Mouse (Mus musculus) left cerebral cortex, adult 8-10 months (tissue): ENCODE data around the gene Fam19a3. TPM values are rescaled to one million over a fixed set of nuclear protein-coding genes. Genes with fewer than 3 reads are reported as not detected.
A peak's percentile ranks its signal among the peaks of the same experiment; 100 is the strongest.
"Not testable (repeated sequence)": the region's sequence is repeated elsewhere in the genome, so short reads cannot be mapped to it uniquely, and the experiment has no call there.

Experiments
- DNase-seq, 2 experiments: peaks; one replicate each; pipeline ENCODE4 v3.0.0; 2022; ENCODE audit warnings: low spot score in 2 of 2
- total RNA-seq, 4 experiments: library from RNA; stranded (reverse); gene quantifications; 2 replicates each; pipeline ENCODE4 v1.2.4; 2022

Fam19a3 gene
- total RNA-seq, 4 experiments from 2014 or later = 0.08 to 0.49 (median 0.23) TPM

DNA sequence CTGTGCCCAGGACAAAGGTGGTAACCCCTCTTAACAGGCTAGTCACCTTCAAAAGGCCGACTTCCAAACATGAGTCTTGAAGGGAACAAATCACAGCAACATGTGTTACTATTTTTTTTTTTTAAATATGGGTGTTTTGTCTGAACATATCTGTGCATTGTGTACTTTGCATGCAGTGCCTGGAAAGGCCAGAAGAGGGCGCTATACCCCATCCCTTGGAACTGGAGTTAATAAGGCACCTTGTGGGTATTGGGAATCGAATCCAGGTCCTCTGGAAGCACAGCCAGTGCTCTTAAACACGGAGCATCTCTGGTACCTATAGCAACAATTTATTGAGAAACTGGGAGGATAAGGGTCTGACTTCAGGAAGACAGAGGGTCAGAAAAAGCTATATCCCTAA lies 16.6 kb downstream of the Fam19a3 start:
- DNase-seq = no peak

DNA sequence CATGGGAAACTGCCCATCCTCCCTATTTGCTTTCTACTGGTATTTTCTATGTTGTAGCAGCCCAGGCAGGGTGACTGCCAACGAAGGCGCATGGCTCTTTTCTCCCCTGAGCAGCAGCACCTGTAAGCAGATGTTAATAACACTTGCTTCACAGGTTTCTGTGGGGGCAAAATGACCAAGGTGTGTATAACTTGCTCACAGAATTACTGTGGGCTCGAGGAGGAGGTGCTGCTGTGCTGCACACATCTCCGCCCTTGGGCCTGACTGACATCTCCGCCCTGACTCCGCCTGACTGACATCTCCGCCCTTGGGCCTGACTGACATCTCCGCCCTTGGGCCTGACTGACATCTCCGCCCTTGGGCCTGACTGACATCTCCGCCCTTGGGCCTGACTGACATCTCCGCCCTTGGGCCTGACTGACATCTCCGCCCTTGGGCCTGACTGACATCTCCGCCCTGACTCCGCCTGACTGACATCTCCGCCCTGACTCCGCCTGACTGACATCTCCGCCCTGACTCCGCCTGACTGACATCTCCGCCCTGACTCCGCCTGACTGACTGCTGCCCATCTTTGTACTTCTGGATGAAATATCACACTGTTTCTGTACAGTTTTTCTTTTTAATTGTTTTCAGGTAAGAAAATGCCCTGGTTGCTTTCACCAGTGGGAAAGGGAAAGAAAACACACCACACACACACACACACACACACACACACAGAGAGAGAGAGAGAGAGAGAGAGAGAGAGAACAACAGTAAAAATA lies 19.4 kb downstream of the Fam19a3 start:
- DNase-seq = not testable (repeated sequence)

DNA sequence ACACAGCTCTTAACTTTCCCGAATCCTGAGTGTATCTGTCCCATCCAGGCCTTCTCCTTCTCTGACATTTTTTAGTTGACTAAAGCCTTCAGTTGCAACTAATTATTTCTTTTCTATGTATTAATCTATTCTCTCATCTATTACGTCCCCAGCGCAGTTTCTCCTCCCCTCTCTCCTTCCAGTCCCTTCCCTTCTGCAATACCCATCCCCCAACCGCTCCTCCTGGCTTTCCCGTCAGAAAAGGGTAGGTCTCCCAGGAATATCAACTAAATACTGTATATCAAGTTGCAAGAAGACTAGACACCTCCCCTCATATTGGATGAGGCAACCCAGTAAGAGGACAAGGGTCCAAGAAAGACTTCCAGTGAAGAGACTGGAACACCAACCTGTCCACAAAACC lies 22.8 kb downstream of the Fam19a3 start:
- DNase-seq = no peak

DNA sequence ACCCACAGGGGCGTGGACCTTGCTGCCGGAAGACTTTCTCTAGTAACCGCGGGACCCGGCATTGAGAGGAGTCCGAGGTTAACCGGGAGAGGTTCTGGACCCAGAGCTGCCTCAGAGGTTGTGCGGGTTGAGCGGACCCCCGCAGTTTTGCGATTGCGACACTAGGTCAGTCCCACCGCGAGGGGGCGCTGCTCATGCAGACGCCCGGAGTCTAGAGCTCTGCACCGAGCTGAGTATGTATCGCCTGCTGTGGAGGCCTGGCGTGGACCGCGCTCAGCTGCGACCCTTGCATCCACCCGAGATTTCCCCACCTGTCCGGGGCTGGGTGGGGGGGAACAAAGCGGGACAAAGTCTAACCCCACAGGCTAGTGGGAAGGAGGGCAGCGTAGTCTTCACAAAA lies 23.2 kb downstream of the Fam19a3 start:
- peak in 1 of 2 experiments; percentile 18 for DNase-seq

DNA sequence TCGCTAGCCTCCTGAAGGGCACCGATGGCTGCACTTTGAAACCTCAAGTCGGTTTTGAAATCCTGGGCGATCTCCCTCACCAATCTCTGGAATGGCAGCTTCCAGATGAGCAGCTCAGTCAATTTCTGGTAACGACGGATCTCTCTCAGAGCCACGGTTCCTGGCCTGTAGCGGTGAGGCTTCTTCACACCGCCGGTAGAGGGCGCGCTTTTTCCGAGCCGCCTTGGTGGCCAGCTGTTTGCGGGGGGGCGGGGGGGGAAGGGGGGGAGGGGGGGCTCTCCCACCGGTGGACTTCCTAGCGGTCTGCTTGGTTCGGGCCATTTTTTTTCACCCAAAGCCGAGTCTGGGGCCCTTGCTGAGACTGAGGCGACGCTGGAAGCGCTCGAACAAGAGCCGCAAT lies 28.8 kb downstream of the Fam19a3 start:
- not testable (repeated sequence) for DNase-seq

DNA sequence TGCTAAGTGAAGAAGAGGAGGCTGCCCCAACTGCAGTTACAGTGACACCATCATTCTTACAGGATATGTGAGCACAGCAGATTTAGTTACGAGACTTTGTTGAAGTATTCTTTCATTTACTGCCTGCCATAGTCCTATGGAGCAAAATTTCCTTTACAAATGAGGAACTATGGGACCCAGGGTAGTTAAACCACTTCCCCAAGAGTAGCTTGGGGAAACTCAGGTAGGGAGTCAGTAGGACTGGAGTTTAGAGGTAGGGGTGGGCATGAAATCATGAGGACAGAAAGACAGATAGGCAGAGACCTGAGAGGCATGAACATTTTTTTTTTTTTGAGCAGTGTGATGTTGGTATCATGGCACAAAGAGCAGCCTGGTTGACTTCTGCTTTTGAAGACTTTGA lies 37.8 kb downstream of the Fam19a3 start:
- DNase-seq = no peak

DNA sequence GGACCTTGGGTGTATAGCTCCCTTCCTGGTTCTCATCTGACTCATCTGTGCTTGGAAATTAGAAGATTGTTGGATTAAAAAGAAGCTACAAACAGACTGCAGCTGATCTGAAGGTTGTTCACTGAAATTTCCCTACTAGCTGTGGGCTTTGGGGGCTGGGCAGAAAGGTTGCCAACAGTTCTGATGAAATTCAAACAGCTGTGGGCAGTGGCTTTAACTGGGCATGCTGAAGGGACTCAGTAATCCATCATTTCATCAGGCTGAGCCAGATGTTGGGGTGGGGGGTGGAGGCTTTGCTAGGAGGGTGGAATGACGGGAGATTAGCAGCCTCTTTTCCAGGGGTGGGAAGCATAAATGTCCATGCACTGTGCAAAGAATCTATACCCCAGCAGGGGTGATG lies 38.5 kb downstream of the Fam19a3 start:
- no peak for DNase-seq

DNA sequence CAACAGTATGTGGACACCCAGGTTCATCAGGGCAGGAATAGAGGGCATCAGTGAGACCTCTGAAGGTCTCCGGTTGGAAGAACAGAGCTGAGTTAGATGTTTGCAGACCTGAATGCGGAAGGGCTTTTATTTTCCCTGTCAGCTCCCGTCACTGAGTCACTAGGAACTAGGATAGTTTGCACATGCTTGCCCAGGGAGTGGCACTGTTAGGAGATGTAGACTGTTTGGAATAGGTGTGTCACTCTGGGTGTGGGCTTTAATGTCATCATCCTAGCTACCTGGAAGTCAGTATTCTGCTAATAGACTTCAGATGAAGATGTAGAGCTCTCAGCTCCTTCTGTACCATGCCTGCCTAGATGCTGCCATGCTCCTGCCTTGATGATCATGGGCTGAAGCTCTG lies 39.7 kb downstream of the Fam19a3 start:
- DNase-seq = no peak

DNA sequence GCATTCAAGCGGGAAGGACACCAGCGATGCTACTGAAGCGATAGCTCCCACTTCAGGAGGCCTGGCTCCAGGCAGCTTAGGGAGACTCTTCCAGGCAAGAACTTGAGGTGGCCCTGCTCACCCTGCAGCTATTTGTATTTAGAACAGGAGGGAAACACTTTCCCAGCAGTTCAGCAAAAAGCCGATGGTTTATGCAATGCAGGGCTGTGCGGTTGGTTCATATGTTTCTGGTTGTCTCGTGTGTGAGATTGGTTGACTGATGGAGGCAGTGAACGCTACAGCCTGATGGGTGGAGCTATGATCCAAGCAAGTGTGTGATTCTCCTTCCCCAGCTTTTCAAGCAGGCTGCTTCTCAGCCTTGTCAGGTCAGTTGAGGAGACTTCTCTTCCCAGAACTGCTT lies 47.0 kb downstream of the Fam19a3 start:
- no peak for DNase-seq

DNA sequence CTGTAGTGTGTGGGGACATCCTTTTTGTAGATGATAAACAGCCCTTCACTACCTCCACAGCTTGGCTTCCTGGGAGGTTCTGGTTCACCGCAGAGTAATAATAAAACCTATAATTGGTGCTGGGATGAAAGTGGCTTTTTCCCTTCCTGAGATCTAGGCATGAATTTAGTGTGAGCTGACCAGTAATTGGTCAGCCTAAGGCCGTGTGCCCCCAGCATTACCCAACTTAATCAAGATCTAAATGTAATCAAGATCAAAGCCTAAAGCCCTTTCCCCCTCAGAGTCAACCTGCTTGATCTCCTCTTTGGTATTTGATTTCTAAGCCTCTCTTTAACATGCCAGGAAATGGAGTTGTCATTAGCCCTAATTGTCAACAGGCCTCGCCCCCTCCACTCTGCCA lies 48.7 kb downstream of the Fam19a3 start:
- no peak for DNase-seq

DNA sequence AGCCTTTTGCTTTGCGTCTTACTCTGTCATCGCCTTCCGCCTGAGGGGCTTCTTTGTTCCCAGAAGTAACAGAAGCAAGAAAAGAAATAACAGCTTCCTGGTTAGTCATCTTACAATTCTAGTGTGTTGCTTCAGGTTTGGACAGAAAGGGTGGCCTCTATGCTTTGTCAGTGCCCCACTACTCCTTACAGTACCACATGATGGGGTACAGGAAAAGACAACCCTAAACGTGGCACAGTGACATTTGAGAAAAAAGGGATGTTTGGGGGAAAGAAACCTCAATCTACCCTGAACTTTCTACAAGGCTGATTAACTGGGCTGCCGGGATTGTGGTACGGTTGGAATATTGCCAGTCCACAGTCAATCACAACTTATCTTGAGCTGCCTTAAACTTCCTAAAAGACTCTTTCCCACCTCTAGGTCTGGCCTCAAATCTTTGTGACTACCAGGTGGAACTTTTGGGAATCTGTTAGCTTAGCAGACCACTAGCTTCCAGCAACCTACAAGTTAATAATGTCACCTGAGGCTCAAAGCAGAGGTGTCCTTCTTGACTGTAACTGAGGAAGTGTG lies 52.3 kb downstream of the Fam19a3 start:
- no peak for DNase-seq

Other genes with a start within 250 kb of the Fam19a3 start
- 10 to 100 TPM; 19.6 to 26.0 (median 21.9) TPM for gene Slc16a1, start 143.2 kb downstream of the Fam19a3 start, total RNA-seq
- 1 to 10 TPM in 3 of 4 experiments, under 1 TPM in 1; 0.70 to 1.3 (median 1.1) TPM for gene Ppm1j, start 784 bp downstream of the Fam19a3 start, total RNA-seq
- gene Rhoc, start 6.5 kb upstream of the Fam19a3 start, total RNA-seq = 10 to 100 TPM; 27.8 to 37.9 (median 30.3) TPM
- gene Mov10, start 36.7 kb upstream of the Fam19a3 start, total RNA-seq = 10 to 100 TPM in 2 of 4 experiments, 1 to 10 TPM in 2; 8.4 to 12.5 (median 9.4) TPM
- gene St7l, start 82.2 kb upstream of the Fam19a3 start, total RNA-seq = 10 to 100 TPM; 32.3 to 49.5 (median 38.6) TPM
- gene Capza1, start 82.7 kb upstream of the Fam19a3 start, total RNA-seq = 10 to 100 TPM; 26.1 to 41.8 (median 33.4) TPM
- gene Wnt2b, start 180.1 kb upstream of the Fam19a3 start, total RNA-seq = 1 to 10 TPM; 1.5 to 1.6 (median 1.6) TPM